Mouse (Mus musculus): ENCODE data around the gene Ndufc2. TPM values are rescaled to one million over a fixed set of nuclear protein-coding genes. Genes with fewer than 3 reads are reported as not detected.

The Ndufc2 gene
- total and polyA plus RNA-seq, 3 experiments = 242 to 280 TPM; not detected in 1

DNA sequence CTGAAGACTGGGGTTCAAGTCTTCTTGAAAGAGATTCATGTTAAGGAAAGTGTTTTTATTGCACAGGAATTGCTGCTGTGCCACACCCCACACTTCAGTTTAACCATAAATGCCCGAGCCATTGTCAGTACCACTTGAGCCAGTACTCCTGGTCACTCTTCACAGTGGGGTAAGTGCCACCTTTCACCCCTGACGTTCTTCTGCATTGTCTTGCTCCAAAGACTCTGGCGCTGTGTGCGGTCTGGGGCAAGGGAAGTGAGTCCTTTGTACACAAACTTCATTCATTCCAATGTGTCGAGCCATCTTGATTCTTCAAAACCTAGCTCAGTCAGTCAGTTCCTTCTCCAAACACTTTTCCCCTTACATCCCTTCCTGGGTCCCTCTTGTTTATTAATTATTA, 39.6 kb upstream of the Ndufc2 start:
- Histone ChIP-seq H3K4me3 (ENCODE audit: control insufficient read depth in 1 of 2, insufficient read depth in 1 of 2, low read depth in 2 of 2, low read length in 2 of 2) (no peak overlapping the region), H3K36me3 (ENCODE audit: control insufficient read depth in 1 of 2, insufficient read depth in 2 of 2, low read length in 2 of 2) (peaks cover 0 to 12% of the 10 kb centered on the region in 2 experiments; a peak in 2 of 4 replicates), H3K9me3 (replicated peaks; ENCODE audit: insufficient read depth, low read length) (no peaks in the 10 kb centered on the region), H3K27ac (ENCODE audit: control insufficient read depth, low read depth, low read length) (no peak overlapping the region), H3K4me1 (ENCODE audit: control insufficient read depth in 1 of 2, insufficient read depth in 2 of 2, low read length in 2 of 2) (peaks cover 2 to 14% of the 10 kb centered on the region in 2 experiments; a peak in 3 of 4 replicates), H3K79me2 (ENCODE audit: control insufficient read depth, insufficient read depth, low read length, poor library complexity) (no peaks in the 10 kb centered on the region), H3K9ac (ENCODE audit: control insufficient read depth, low read depth, low read length, poor library complexity, severe bottlenecking) (no peak overlapping the region), H3K27me3 (ENCODE audit: control insufficient read depth in 1 of 2, insufficient read depth in 2 of 2, low read length in 2 of 2) (no peaks in the 10 kb centered on the region)
- no peak for DNase-seq (ENCODE audit: low read depth, low spot score)
- TF ChIP-seq ZNF384 (IDR thresholded peaks at IDR 0.05; ENCODE audit: low read depth, low read length) (no peak), MAX (IDR thresholded peaks at IDR 0.05; ENCODE audit: low read length) (no peak), MEF2A (IDR thresholded peaks at IDR 0.05; ENCODE audit: extremely low read depth, insufficient replicate concordance, low read depth, low read length, poor library complexity, severe bottlenecking) (no peak), EP300 (IDR thresholded peaks at IDR 0.05; ENCODE audit: low read depth in 1 of 2, low read length in 2 of 2) (no peak), TAL1 (IDR thresholded peaks at IDR 0.05; ENCODE audit: low read length) (no peak)

DNA sequence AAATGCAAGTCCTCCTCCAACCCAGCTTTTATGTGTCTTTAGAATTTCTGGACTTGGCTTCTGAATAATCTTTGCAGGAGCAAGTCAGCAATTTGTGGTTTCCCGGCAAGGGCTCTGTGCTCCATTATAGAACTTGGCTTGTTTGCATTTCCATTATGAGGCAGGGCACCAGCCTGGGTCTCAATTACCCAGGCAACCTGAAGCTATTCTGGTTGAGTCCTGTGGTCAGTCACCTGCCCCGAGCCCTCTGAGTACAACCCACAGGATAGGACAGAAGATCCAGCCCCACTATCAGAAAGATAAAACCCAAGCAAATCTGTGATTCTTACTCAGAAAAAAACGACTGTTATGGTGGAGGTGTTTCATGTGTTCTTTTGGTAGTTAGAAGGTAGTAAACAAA, 38.8 kb upstream of the Ndufc2 start:
- TF ChIP-seq JUND (IDR thresholded peaks at IDR 0.05; ENCODE audit: low read depth, low read length) (no peak), CHD2 (IDR thresholded peaks at IDR 0.05; ENCODE audit: low read length) (no peak), USF1 (IDR thresholded peaks at IDR 0.05; ENCODE audit: low read depth, low read length) (no peak), NRF1 (IDR thresholded peaks at IDR 0.05; ENCODE audit: insufficient read depth, low read depth, low read length, poor library complexity, severe bottlenecking) (no peak), UBTF (IDR thresholded peaks at IDR 0.05; ENCODE audit: borderline replicate concordance, insufficient read depth, low read depth, low read length) (no peak), MAX (IDR thresholded peaks at IDR 0.05; ENCODE audit: low read length) (no peak), ETS1 (IDR thresholded peaks at IDR 0.05; ENCODE audit: low read depth, low read length) (no peak), MEF2A (IDR thresholded peaks at IDR 0.05; ENCODE audit: extremely low read depth, insufficient replicate concordance, low read depth, low read length, poor library complexity, severe bottlenecking) (no peak), MAFK (IDR thresholded peaks at IDR 0.05; ENCODE audit: borderline replicate concordance, low read depth, low read length) (no peak), CHD1 (IDR thresholded peaks at IDR 0.05; ENCODE audit: low read depth, low read length) (no peak), POLR2AphosphoS5 (IDR thresholded peaks at IDR 0.05; ENCODE audit: borderline replicate concordance, low read depth, low read length) (no peak), EP300 (IDR thresholded peaks at IDR 0.05; ENCODE audit: low read depth in 1 of 2, low read length in 2 of 2) (no peak), HCFC1 (IDR thresholded peaks at IDR 0.05; ENCODE audit: low read depth, low read length) (no peak), ZNF384 (IDR thresholded peaks at IDR 0.05; ENCODE audit: low read depth, low read length) (no peak)
- no peaks in the 10 kb centered on the region for H3K9me3 ChIP-seq (replicated peaks; ENCODE audit: insufficient read depth, low read length)
- no peak overlapping the region for H3K27ac ChIP-seq (ENCODE audit: control insufficient read depth, low read depth, low read length)
- peaks cover 0 to 4% of the 10 kb centered on the region in 2 experiments; a peak in 1 of 4 replicates for H3K36me3 ChIP-seq (ENCODE audit: control insufficient read depth in 1 of 2, insufficient read depth in 2 of 2, low read length in 2 of 2)
- peaks cover under 1 to 7% of the 10 kb centered on the region in 2 experiments; a peak in 2 of 4 replicates for H3K4me1 ChIP-seq (ENCODE audit: control insufficient read depth in 1 of 2, insufficient read depth in 2 of 2, low read length in 2 of 2)
- no peak overlapping the region for H3K4me3 ChIP-seq (ENCODE audit: control insufficient read depth in 1 of 2, insufficient read depth in 1 of 2, low read depth in 2 of 2, low read length in 2 of 2)
- no peak overlapping the region for H3K9ac ChIP-seq (ENCODE audit: control insufficient read depth, low read depth, low read length, poor library complexity, severe bottlenecking)
- no peaks in the 10 kb centered on the region for H3K27me3 ChIP-seq (ENCODE audit: control insufficient read depth in 1 of 2, insufficient read depth in 2 of 2, low read length in 2 of 2)
- no peaks in the 10 kb centered on the region for H3K79me2 ChIP-seq (ENCODE audit: control insufficient read depth, insufficient read depth, low read length, poor library complexity)
- DNase-seq (ENCODE audit: low read depth, low spot score) = no peak
